Mouse (Mus musculus) embryonic fibroblast, embryonic 13.5 days (primary cell): ENCODE results near the gene Zfp809. TPM values are rescaled to one million over a fixed set of nuclear protein-coding genes. Genes with fewer than 3 reads are reported as not detected.

Source experiments
- H3K27ac ChIP-seq: 2 replicates; pipeline ENCODE4 v1.5.1; 2012; ENCODE audit warnings: low read length, control low read depth, inconsistent platforms; ENCODE audit not compliant: insufficient read depth
- H3K4me1 ChIP-seq: 2 replicates; pipeline ENCODE4 v1.6.1; 2011; ENCODE audit warnings: low read length; ENCODE audit not compliant: control insufficient read depth, insufficient read depth
- H3K4me3 ChIP-seq: 2 replicates; pipeline ENCODE4 v1.5.1; 2011; ENCODE audit warnings: mild to moderate bottlenecking, control low read depth, low read length; ENCODE audit not compliant: insufficient read depth
- CTCF ChIP-seq: IDR thresholded peaks from 2 replicates; pipeline ENCODE4 v1.5.1; 2011; ENCODE audit warnings: mild to moderate bottlenecking, control low read depth, low read length, moderate library complexity, borderline replicate concordance; ENCODE audit not compliant: insufficient read depth
- POLR2A ChIP-seq: IDR thresholded peaks from 2 replicates; pipeline ENCODE4 v1.6.1; 2011; ENCODE audit warnings: low read depth, mild to moderate bottlenecking, control low read depth, low read length, moderate library complexity
- polyA plus RNA-seq: library from polyadenylated mRNA; stranded (reverse); fragments of >200 nt; gene quantifications from 2 replicates; pipeline ENCODE4 v1.2.4, GENCODE M21; 2011; ENCODE audit warnings: low read depth; ENCODE audit not compliant: missing spikeins, insufficient read length

The Zfp809 gene
- polyA plus RNA-seq, 1 experiment: 35.7 TPM

- peak overlapping the region; percentile 96; the same call in 1 of the 2 replicates for H3K4me3 ChIP-seq
- no peaks in the 10 kb centered on the region for H3K4me1 ChIP-seq
- H3K27ac ChIP-seq: peak overlapping the region; percentile 39; the same call in 1 of the 2 replicates
- TF ChIP-seq CTCF (no peak), POLR2A (no peak)
Observed at GRCm38 (mm10) chr9:22226846-22227245, 1.3 kb downstream of the Zfp809 start.

GRCm38 (mm10) chr9:22229386-22230026 lies 4.0 kb downstream of the Zfp809 start:
- TF ChIP-seq CTCF (no peak), POLR2A (no peak)
- H3K4me3 ChIP-seq: no peak overlapping the region
- no peak overlapping the region for H3K27ac ChIP-seq
- H3K4me1 ChIP-seq: no peaks in the 10 kb centered on the region

GRCm38 (mm10) chr9:22230061-22230460 lies 4.5 kb downstream of the Zfp809 start:
- Histone ChIP-seq H3K27ac (no peak overlapping the region), H3K4me3 (no peak overlapping the region), H3K4me1 (no peaks in the 10 kb centered on the region)
- TF ChIP-seq POLR2A (no peak), CTCF (no peak)

GRCm38 (mm10) chr9:22230556-22230955 lies 5.0 kb downstream of the Zfp809 start:
- no peak overlapping the region for H3K27ac ChIP-seq
- no peak overlapping the region for H3K4me3 ChIP-seq
- TF ChIP-seq CTCF (no peak), POLR2A (no peak)
- H3K4me1 ChIP-seq: no peaks in the 10 kb centered on the region

GRCm38 (mm10) chr9:22240001-22240400 lies 14.5 kb downstream of the Zfp809 start:
- Histone ChIP-seq H3K27ac (no peak overlapping the region), H3K4me3 (no peak overlapping the region), H3K4me1 (no peaks in the 10 kb centered on the region)
- TF ChIP-seq CTCF: no peak
- TF ChIP-seq POLR2A: no peak

GRCm38 (mm10) chr9:22244242-22244641 lies 18.7 kb downstream of the Zfp809 start:
- Histone ChIP-seq H3K4me3 (no peak overlapping the region), H3K27ac (no peak overlapping the region), H3K4me1 (no peaks in the 10 kb centered on the region)
- TF ChIP-seq CTCF (no peak), POLR2A (no peak)

GRCm38 (mm10) chr9:22256579-22256978 lies 31.1 kb downstream of the Zfp809 start:
- H3K27ac ChIP-seq: no peak overlapping the region
- H3K4me3 ChIP-seq: no peak overlapping the region
- H3K4me1 ChIP-seq: no peaks in the 10 kb centered on the region; the same call in 1 of the 2 replicates
- TF ChIP-seq POLR2A (no peak), CTCF (no peak)

GRCm38 (mm10) chr9:22258784-22259183 lies 33.3 kb downstream of the Zfp809 start:
- Histone ChIP-seq H3K27ac (no peak overlapping the region), H3K4me1 (no peaks in the 10 kb centered on the region; the same call in 1 of the 2 replicates), H3K4me3 (peak overlapping the region; percentile 97)
- TF ChIP-seq POLR2A (no peak), CTCF (no peak)

- TF ChIP-seq CTCF: no peak
- peak; percentile 76 for TF ChIP-seq POLR2A
- Histone ChIP-seq H3K4me3 (peak within 1 kb of the TSS; percentile 97), H3K4me1 (no peaks in the 10 kb centered on the region; the same call in 1 of the 2 replicates), H3K27ac (no peak within 1 kb of the TSS)
Observed at GRCm38 (mm10) chr9:22259184-22260091, 33.9 kb downstream of the Zfp809 start, which contains the start of gene Zfp599. TSS of gene Zfp599 (minus strand) at chr9:22259895.

- no peak for TF ChIP-seq CTCF
- no peak for TF ChIP-seq POLR2A
- no peak overlapping the region for H3K27ac ChIP-seq
- no peaks in the 10 kb centered on the region; the same call in 1 of the 2 replicates for H3K4me1 ChIP-seq
- peak overlapping the region; percentile 41 for H3K4me3 ChIP-seq
Observed at GRCm38 (mm10) chr9:22260092-22260422, 34.5 kb downstream of the Zfp809 start.
